Mouse (Mus musculus): ENCODE data around the gene Spaca7. TPM values are rescaled to one million over a fixed set of nuclear protein-coding genes. Genes with fewer than 3 reads are reported as not detected.

Gene Spaca7
- not detected in 2 replicates for polyA plus RNA-seq (2015; fragmentation: Nextera tagmentation; extraction: Ambion mirVana)

GRCm38 (mm10) chr8:12572814-12573534 lies at the start of gene Spaca7:
Gene Spaca7, plus strand, starts transcription at chr8:12573029.
- H3K27me3 ChIP-seq: peaks cover 46% of the 10 kb centered on the region
- no peak for ATAC-seq (ENCODE audit: insufficient number of reproducible peaks, insufficient read depth, low FRiP score, low TSS enrichment, low read depth)
- no peak within 1 kb of the TSS for H3K9ac ChIP-seq
- no peak within 1 kb of the TSS for H3K27ac ChIP-seq
- no peak within 1 kb of the TSS for H3K4me2 ChIP-seq
- H3K4me1 ChIP-seq: 0 out of 2 replicates have a peak, but pooled peaks cover 3% of the 10 kb centered on the region
- H3K36me3 ChIP-seq: no peaks in the 10 kb centered on the region
- no peak within 1 kb of the TSS for H3K4me3 ChIP-seq
- no peaks in the 10 kb centered on the region for H3K9me3 ChIP-seq
- WGBS: 53% methylated on average over 14 of the region's 14 CpGs

- Histone ChIP-seq H3K36me3 (no peaks in the 10 kb centered on the region), H3K9ac (no peak overlapping the region), H3K4me3 (no peak overlapping the region), H3K9me3 (no peaks in the 10 kb centered on the region; the same call in 1 of the 2 replicates), H3K27ac (no peak overlapping the region), H3K4me2 (no peak overlapping the region), H3K4me1 (no peaks in the 10 kb centered on the region), H3K27me3 (peaks cover 29% of the 10 kb centered on the region)
- no peak for ATAC-seq (ENCODE audit: insufficient number of reproducible peaks, insufficient read depth, low FRiP score, low TSS enrichment, low read depth)
- WGBS: 25% methylated on average over 1 of the region's 1 CpGs
Measured at GRCm38 (mm10) chr8:12524279-12524678, 48.5 kb upstream of the Spaca7 start.

GRCm38 (mm10) chr8:12528659-12529058 lies 44.2 kb upstream of the Spaca7 start:
- Histone ChIP-seq H3K4me1 (no peaks in the 10 kb centered on the region), H3K4me3 (no peak overlapping the region), H3K9ac (no peak overlapping the region), H3K27me3 (peaks cover 10% of the 10 kb centered on the region), H3K36me3 (no peaks in the 10 kb centered on the region), H3K4me2 (no peak overlapping the region), H3K27ac (no peak overlapping the region), H3K9me3 (no peaks in the 10 kb centered on the region)
- 84% methylated on average over 2 of the region's 2 CpGs for WGBS
- ATAC-seq (ENCODE audit: insufficient number of reproducible peaks, insufficient read depth, low FRiP score, low TSS enrichment, low read depth): no peak

- Histone ChIP-seq H3K36me3 (no peaks in the 10 kb centered on the region), H3K4me3 (no peak overlapping the region), H3K9ac (no peak overlapping the region), H3K27me3 (peaks cover 3% of the 10 kb centered on the region; the same call in 1 of the 2 replicates), H3K4me1 (no peaks in the 10 kb centered on the region), H3K27ac (no peak overlapping the region), H3K4me2 (no peak overlapping the region), H3K9me3 (no peaks in the 10 kb centered on the region)
- ATAC-seq (ENCODE audit: insufficient number of reproducible peaks, insufficient read depth, low FRiP score, low TSS enrichment, low read depth): no peak
- 71% methylated on average over 9 of the region's 9 CpGs for WGBS
Measured at GRCm38 (mm10) chr8:12535617-12536016, 37.2 kb upstream of the Spaca7 start.

GRCm38 (mm10) chr8:12536306-12536705 lies 36.5 kb upstream of the Spaca7 start:
- ATAC-seq (ENCODE audit: insufficient number of reproducible peaks, insufficient read depth, low FRiP score, low TSS enrichment, low read depth): no peak
- Histone ChIP-seq H3K27me3 (peaks cover 3% of the 10 kb centered on the region; the same call in 1 of the 2 replicates), H3K4me2 (no peak overlapping the region), H3K27ac (no peak overlapping the region), H3K4me3 (no peak overlapping the region), H3K4me1 (no peaks in the 10 kb centered on the region), H3K36me3 (no peaks in the 10 kb centered on the region), H3K9me3 (no peaks in the 10 kb centered on the region), H3K9ac (no peak overlapping the region)
- whole genome bisulfite sequencing: 84% methylated on average over 7 of the region's 7 CpGs

DNA sequence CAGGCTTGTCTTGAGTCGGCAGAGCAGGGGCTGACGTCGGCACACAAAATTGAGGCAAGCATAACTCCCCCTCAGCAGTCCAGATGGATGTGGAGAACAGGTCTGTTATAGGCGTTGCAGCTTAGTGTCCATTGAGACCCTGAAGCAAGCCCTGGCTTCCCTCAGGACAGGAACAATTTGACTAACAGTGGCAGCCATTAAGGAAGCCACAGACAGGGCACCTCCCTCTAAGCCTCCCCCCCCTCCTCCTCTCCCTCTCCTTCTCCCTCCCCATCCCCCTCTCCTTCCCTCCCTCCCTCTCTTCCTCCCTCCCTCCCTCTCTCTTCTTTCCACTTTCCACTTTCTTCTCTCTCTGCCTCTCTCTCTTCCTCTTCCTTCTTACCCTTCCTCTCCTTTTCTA lies 27.6 kb upstream of the Spaca7 start:
- WGBS: 39% methylated on average over 4 of the region's 4 CpGs
- Histone ChIP-seq H3K9ac (no peak overlapping the region), H3K36me3 (no peaks in the 10 kb centered on the region), H3K4me1 (no peaks in the 10 kb centered on the region), H3K9me3 (no peaks in the 10 kb centered on the region), H3K4me2 (no peak overlapping the region), H3K27me3 (peaks cover 47% of the 10 kb centered on the region), H3K27ac (no peak overlapping the region), H3K4me3 (no peak overlapping the region)
- ATAC-seq (ENCODE audit: insufficient number of reproducible peaks, insufficient read depth, low FRiP score, low TSS enrichment, low read depth): no peak

GRCm38 (mm10) chr8:12545671-12546070 lies 27.2 kb upstream of the Spaca7 start:
- Histone ChIP-seq H3K9ac (no peak overlapping the region), H3K27ac (no peak overlapping the region), H3K4me1 (no peaks in the 10 kb centered on the region), H3K4me2 (no peak overlapping the region), H3K36me3 (no peaks in the 10 kb centered on the region), H3K4me3 (no peak overlapping the region), H3K27me3 (peaks cover 51% of the 10 kb centered on the region), H3K9me3 (no peaks in the 10 kb centered on the region)
- WGBS: 60% methylated on average over 4 of the region's 4 CpGs
- no peak for ATAC-seq (ENCODE audit: insufficient number of reproducible peaks, insufficient read depth, low FRiP score, low TSS enrichment, low read depth)

DNA sequence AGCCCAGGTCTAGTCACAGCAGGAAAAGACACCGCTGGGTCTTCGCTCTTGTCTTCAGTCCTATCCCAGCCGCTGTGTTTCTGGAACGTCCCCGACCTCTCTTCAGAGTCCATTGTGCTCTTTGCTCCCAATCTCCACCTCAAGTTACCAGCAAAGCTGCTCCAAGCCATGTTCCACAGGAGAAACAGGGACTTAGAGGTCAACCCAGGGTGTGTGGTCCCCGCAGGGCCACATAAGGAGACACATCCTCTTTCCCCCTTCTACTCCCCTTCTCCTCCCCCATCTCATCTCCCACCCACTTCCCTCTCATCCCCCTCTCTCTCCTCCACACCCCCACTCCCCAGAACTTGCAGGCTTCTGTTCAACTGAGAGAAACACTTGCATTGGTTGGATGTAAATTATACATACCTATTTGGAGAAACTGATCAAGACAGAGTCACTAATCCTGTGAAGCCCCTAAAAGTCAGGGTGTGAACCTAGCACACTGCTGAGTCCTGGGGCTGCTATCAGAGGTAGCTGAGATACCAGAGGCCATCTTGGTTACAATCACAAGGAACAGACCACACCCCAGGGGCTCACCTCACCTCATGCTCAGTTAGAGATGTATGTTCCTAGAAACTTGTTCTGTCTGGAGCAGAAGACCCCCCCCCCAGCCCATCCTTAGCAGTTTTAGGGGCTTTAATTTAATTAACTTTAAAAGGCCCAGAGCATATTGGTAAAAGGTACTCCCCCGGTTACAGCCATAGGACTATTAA lies 25.2 kb upstream of the Spaca7 start:
- Histone ChIP-seq H3K27me3 (peaks cover 41% of the 10 kb centered on the region), H3K9me3 (peaks cover 4% of the 10 kb centered on the region), H3K9ac (no peak overlapping the region), H3K27ac (no peak overlapping the region), H3K36me3 (no peaks in the 10 kb centered on the region), H3K4me3 (no peak overlapping the region), H3K4me1 (no peaks in the 10 kb centered on the region), H3K4me2 (no peak overlapping the region)
- 47% methylated on average over 7 of the region's 7 CpGs for WGBS
- no peak for ATAC-seq (ENCODE audit: insufficient number of reproducible peaks, insufficient read depth, low FRiP score, low TSS enrichment, low read depth)

GRCm38 (mm10) chr8:12548255-12548654 lies 24.6 kb upstream of the Spaca7 start:
- Histone ChIP-seq H3K9ac (no peak overlapping the region), H3K4me3 (no peak overlapping the region), H3K27me3 (peaks cover 47% of the 10 kb centered on the region), H3K4me2 (no peak overlapping the region), H3K4me1 (no peaks in the 10 kb centered on the region), H3K27ac (no peak overlapping the region), H3K9me3 (peaks cover 4% of the 10 kb centered on the region), H3K36me3 (no peaks in the 10 kb centered on the region)
- 8% methylated on average over 15 of the region's 15 CpGs for WGBS
- ATAC-seq (ENCODE audit: insufficient number of reproducible peaks, insufficient read depth, low FRiP score, low TSS enrichment, low read depth): no peak

DNA sequence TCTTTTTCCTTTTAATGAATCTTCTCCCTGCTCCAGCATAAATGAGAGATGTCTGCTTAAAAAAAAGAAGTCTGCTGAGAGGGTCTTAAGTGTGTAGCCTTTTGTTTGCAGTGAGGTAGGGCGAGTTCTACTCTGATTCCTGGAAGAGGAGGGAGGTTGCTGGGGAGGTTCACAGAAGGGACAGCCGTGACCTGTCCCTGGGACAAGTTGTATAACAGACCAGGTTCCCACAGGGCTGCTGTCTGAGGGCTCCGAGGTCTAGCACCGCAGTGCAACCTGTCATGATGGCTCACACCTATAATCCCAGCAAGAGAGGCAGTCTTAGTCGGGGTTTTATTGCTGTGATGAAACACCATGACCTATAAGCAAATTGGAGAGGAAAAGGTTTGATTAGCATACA lies 24.1 kb upstream of the Spaca7 start:
- H3K9me3 ChIP-seq: peaks cover 4% of the 10 kb centered on the region
- no peak for ATAC-seq (ENCODE audit: insufficient number of reproducible peaks, insufficient read depth, low FRiP score, low TSS enrichment, low read depth)
- WGBS: 50% methylated on average over 5 of the region's 5 CpGs
- H3K4me2 ChIP-seq: no peak overlapping the region
- peaks cover 51% of the 10 kb centered on the region for H3K27me3 ChIP-seq
- H3K4me3 ChIP-seq: no peak overlapping the region
- no peaks in the 10 kb centered on the region for H3K36me3 ChIP-seq
- H3K4me1 ChIP-seq: no peaks in the 10 kb centered on the region
- no peak overlapping the region for H3K9ac ChIP-seq
- H3K27ac ChIP-seq: no peak overlapping the region

DNA sequence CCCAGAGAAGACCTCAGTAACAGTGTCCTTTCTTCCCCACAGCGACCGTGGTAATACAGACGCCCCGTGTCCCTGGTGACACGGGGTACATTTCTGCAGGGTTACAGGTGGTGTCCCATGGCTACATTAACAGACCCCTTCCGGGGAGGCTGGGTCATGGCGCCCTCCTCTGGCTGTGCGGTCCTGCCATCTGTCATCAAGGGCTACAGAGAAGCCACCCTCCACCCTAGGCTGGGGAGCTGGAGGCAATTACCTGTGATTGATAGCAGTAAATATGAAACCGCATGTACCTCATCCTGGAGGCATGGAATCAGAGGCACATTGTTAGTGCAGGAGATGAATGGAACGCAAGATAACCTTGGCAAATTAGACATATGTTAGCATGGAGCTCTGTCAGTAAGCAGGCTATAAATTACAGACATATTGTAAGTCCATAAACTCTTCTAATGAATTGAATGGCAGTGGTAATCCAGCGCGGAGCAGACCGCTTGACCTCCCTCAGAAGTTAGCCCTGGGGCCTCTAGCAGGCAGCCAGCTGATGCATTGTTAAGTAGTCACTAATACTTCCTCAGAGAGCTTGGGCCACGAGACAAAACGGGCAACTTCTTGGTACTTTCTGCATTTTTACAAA lies 17.2 kb upstream of the Spaca7 start:
- H3K4me3 ChIP-seq: no peak overlapping the region
- H3K4me2 ChIP-seq: no peak overlapping the region
- no peaks in the 10 kb centered on the region for H3K4me1 ChIP-seq
- H3K27me3 ChIP-seq: peaks cover 66% of the 10 kb centered on the region
- peaks cover 4% of the 10 kb centered on the region for H3K9me3 ChIP-seq
- ATAC-seq (ENCODE audit: insufficient number of reproducible peaks, insufficient read depth, low FRiP score, low TSS enrichment, low read depth): no peak
- 28% methylated on average over 15 of the region's 15 CpGs for WGBS
- H3K36me3 ChIP-seq: no peaks in the 10 kb centered on the region
- no peak overlapping the region for H3K9ac ChIP-seq
- H3K27ac ChIP-seq: no peak overlapping the region

Data from embryonic facial prominence, embryonic 13.5 days (tissue).